Mouse (Mus musculus) G1E (cell line): Measurements from ENCODE around the gene Rps3.

Experiments
- CTCF ChIP-seq: IDR thresholded peaks from 2 replicates; pipeline ENCODE4 v1.5.1; 2012; ENCODE audit warnings: low read depth, low read length, inconsistent platforms, mixed read lengths
- GATA1 ChIP-seq: IDR thresholded peaks from 2 replicates; pipeline ENCODE4 v1.6.1; 2012; ENCODE audit warnings: borderline replicate concordance, low read length, inconsistent platforms, mixed read lengths
- GATA2 ChIP-seq: IDR thresholded peaks from 2 replicates; pipeline ENCODE4 v1.6.1; 2012; ENCODE audit warnings: low read depth, low read length, inconsistent platforms, borderline replicate concordance
- POLR2AphosphoS5 ChIP-seq: IDR thresholded peaks from 2 replicates; pipeline ENCODE4 v1.6.1; 2012; ENCODE audit warnings: low read depth, low read length, inconsistent platforms; ENCODE audit not compliant: insufficient replicate concordance
- TAL1 ChIP-seq: conservative IDR thresholded peaks from 2 replicates; pipeline ENCODE4 v1.6.1; 2012; ENCODE audit warnings: low read depth, low read length, inconsistent platforms, mixed read lengths

DNA sequence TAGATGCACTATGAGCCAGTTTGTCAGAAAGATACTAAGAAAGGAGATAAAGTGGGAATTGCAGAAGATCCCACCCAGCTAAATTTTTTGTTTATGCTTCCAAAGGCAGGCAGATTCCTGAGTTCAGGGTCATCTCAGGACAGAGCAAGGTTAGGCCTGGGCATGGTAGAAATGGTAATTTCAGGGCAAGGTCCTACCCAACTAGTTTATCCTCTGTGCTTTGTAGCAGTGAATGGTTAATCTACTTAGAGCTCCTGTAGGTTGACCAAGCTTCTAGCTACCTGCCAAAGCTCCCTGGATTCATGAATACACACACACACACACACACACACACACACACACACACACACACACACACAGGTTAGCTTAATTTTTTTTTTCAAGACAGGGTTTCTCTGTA, 21.0 kb upstream of the Rps3 start:
- TF ChIP-seq CTCF (no peak), POLR2AphosphoS5 (no peak), GATA2 (no peak), GATA1 (no peak), TAL1 (no peak)
